Mouse (Mus musculus) right cerebral cortex, postnatal 10 days (tissue): Measurements from ENCODE around the gene Snd1.
"Not testable (repeated sequence)": the region's sequence is repeated elsewhere in the genome, so short reads cannot be mapped to it uniquely, and the experiment has no call there.

ENCODE experiments used
- DNase-seq, 2 experiments: peaks; one replicate each; pipeline ENCODE4 v3.0.0; 2021; ENCODE audit warnings: low spot score in 2 of 2

The Snd1 gene

GRCm38 (mm10) chr6:28905301-28905700, 430.4 kb downstream of the Snd1 start:
- DNase-seq = no peak

DNA sequence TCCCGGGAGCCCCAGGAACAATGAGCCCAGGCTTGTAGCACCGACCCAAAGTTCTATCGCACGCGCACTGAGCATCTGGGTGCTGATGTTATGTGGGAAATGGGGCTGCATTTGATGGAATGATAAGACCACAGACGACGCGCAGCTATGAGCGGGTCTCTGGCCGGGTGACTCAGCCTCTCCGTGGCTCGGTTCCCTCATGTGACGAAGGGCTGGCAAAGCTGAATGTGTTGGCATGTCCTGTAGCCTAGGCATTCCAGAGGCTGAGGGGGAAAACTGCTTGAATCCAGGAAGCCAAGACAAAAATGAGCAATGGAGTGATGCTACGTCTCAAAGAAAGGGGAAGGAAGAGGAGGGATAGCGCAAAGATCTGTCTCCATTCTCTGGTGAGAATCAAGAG, 434.9 kb downstream of the Snd1 start:
- DNase-seq = no peak

DNA sequence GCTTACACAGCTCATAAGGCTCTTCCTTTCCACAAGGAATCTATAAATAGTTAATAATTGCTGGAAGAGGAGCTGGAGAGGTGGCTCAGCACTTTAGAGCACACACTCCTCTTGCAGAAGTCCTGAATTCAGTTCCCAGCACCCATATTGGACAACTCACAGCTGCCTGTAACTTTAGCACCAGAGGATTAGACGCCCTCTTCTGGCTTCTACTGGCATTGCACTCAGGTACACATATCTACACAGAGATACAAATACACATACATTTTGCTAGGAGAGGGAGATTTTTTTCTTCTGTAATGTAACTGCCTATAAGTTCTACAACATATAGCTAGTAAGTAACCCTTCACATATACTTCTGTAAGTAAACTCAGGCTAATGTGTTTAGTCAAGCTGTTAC, 440.0 kb downstream of the Snd1 start:
- DNase-seq = no peak

GRCm38 (mm10) chr6:28916630-28917029, 441.7 kb downstream of the Snd1 start:
- no peak for DNase-seq

DNA sequence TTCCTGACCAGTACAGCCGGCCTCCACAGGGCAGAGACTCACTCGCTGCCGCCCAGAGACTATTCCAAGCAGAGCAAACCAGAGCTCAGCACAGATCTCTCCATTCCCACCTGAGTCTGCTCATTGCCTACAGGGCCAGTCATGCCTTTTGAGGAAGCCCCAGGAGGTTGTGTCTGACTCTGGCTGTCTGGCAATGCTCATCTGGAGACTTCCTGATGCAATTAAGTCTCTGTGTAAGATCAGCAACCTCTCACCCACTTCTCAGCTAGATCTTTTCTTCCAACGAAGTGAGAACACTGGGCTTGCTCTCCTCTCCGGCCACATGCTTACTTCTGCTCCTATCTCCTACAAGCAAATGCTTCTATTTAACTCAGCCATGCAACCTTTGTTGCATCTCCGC, 444.4 kb downstream of the Snd1 start:
- no peak for DNase-seq

DNA sequence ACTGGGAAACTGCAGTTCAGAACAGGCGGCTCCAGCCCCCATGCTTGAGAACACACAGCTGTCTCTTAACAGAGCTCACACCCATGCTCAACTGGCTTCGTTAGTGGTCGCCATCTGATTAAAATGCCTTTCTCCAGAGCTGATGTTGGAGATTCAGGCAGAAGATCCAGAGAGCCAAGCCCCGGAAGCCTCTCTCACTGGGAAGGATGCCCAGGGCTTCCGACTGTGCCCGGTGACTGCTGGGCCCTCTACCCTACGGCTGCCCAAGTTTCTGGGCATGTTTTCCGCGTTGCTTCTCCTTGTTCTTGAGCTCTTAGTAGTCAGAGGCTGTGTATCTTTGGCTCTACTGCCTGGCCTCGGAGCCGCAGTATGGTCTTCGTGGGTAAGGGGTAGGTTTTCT, 447.4 kb downstream of the Snd1 start:
- peak in 1 of 2 experiments; percentile 32 for DNase-seq

GRCm38 (mm10) chr6:28923091-28923824, 448.3 kb downstream of the Snd1 start:
- DNase-seq = peak in 1 of 2 experiments; percentile 17

DNA sequence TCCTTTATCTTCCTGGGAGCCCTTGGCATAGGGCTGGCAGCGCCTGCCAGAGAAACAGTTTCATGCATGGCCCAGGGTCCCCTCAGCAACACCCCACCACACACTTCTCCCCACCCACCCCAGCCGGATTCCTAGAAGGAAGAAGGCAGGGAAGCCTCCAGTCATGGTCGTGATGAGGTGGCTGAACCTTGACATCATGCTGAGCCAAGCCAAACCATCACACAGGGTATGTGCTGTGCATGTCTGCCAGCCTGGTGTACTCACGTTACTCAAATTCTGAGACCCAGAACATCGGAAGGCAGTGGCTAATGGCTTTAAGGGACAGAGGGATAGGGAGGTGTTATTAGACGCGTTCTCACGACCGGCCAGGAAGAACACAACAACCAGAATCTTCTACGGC, 448.9 kb downstream of the Snd1 start:
- no peak for DNase-seq

GRCm38 (mm10) chr6:28927987-28928386, 453.0 kb downstream of the Snd1 start:
- DNase-seq = not testable (repeated sequence)

- DNase-seq = not testable (repeated sequence)
Measured at GRCm38 (mm10) chr6:28929169-28929803, 454.3 kb downstream of the Snd1 start.

DNA sequence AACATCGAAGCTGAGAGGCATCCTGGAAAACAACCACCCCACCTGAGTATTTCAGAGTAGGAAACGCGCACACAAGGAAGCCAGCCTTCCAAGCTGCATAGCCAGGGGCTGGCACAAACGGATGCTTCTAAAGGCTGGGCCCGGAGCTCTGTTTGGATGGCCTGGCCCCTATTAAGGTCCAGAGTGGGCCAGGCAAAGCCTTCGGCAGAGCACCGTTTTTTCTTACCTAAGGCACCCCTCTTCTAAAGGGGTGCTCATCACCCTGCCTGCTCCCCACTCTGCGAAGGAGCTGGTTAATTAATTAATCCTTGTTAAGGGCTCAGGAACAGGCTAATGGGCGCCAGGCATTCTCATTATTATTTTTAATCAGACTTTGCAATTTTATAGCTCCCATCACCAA, 456.3 kb downstream of the Snd1 start:
- DNase-seq = no peak

- DNase-seq = no peak
Measured at GRCm38 (mm10) chr6:28931636-28932327, 456.8 kb downstream of the Snd1 start.

DNA sequence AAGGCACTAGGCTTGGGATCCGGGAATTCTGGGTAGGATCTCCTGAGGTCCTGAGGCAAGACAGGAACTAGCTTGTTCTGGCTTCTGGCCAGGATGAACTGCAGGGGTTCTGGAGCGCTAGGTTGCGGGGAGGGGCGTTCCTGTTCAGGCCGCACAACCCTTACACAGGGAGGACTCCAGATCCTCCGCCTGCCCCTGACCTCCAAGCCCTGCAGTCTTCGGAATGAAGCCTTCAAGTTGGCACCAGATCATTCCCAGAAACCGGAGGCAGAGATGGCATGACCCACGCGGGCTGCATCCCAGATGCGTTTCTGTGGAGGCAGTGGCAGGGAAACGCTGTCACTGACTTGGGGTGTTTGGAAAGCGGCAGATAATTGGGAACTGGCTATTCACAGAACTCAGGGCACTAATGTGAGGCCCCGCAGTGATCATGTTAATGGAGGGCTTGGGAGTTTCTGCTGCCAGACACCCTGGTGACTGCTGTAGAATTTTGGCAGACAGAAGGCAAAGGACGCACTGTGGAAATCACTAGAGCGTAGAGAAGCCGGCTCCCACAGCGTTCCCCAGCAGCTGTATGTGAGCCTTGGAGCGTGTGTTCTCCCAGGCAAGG, 457.5 kb downstream of the Snd1 start:
- peak; percentile 49 to 53 for DNase-seq

GRCm38 (mm10) chr6:28935736-28936135, 460.8 kb downstream of the Snd1 start:
- DNase-seq = no peak

DNA sequence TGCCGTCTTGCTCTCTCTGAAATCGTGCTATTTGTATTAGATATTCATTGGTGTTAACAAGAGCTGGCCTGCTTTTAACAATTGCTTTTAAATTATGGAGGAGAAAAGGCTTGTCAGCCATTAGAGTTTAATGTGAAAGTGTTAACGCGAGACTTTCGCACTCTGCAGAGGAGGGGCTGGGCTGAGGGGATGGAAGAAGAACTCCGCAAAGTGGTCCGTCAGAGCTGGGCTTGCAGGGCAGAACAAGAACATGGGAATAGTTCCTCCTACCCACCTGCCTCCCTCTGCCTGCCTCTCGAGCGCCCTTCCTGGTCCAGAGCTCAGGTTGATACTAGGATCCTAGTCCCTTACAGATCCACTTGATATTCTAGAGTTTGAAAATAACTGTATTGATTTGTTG, 472.3 kb downstream of the Snd1 start:
- no peak for DNase-seq

- peak in 1 of 2 experiments; percentile 78 for DNase-seq
Measured at GRCm38 (mm10) chr6:28949269-28949668, 474.3 kb downstream of the Snd1 start.

GRCm38 (mm10) chr6:28955581-28955980, 480.6 kb downstream of the Snd1 start:
- peak; percentile 60 to 73 for DNase-seq

GRCm38 (mm10) chr6:28957486-28957885, 482.5 kb downstream of the Snd1 start:
- no peak for DNase-seq

- no peak for DNase-seq
Measured at GRCm38 (mm10) chr6:28963178-28963577, 488.2 kb downstream of the Snd1 start.

DNA sequence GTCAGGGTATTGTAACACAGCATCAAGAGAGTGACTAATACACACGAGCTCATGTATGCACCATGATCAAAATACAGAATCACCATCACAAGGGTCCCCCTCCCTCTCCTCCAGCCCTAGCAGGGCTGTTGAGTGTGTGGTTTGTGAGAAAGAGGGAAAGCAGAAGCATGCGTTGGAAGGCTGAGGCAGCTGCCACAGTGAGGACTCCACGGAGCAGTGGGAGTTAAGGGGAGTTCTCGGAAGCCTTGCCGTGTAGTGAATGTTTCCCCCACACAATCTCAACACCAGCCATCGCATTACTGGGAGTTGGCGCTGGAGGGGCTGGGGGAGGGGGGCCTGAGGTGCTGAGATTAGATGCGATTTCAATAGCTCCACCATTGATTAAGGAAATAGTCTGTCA, 490.3 kb downstream of the Snd1 start:
- DNase-seq = no peak

DNA sequence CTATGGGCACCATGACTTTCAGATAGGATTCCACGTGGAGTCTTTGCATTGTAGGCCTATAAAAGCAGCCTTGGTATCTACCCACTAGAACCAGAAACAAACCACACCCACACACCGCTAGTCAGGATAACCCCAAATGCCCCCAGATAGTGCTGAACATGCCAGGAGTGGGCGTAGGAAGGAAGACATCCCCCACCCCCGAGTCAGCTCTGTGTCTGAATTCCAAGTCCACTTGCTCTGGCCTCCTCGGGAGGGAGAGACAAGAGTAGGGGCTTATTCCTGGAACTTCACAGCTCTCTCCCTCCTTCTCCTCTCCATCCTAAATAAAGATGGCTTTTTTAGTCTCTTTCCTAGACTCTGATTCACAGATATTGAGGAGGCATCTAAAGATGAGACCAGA, 494.7 kb downstream of the Snd1 start:
- peak; percentile 59 to 77 for DNase-seq

GRCm38 (mm10) chr6:28970711-28971110, 495.8 kb downstream of the Snd1 start:
- DNase-seq = no peak
